Mouse (Mus musculus) ES-E14 (cell line): ENCODE data around the gene Cacna2d1. TPM values are rescaled to one million over a fixed set of nuclear protein-coding genes. Genes with fewer than 3 reads are reported as not detected.

Source experiments
- DNase-seq: peaks from one replicate; pipeline ENCODE4 v3.0.0-alpha.2; 2013; ENCODE audit warnings: low read depth, low spot score
- H3K27ac ChIP-seq: 2 replicates; pipeline ENCODE4 v1.5.1; 2012; ENCODE audit warnings: low read depth, mild to moderate bottlenecking, low read length, moderate library complexity, mixed read lengths; ENCODE audit not compliant: poor library complexity, insufficient read depth, severe bottlenecking
- H3K36me3 ChIP-seq: 2 replicates; pipeline ENCODE4 v1.6.1; 2012; ENCODE audit warnings: mild to moderate bottlenecking, low read length, moderate library complexity, mixed read lengths; ENCODE audit not compliant: control insufficient read depth, poor library complexity, insufficient read depth, severe bottlenecking
- H3K4me1 ChIP-seq, 2 experiments: fragments of 150-350 bp in 1 of 2; sonication (generic) in 1 of 2; 2 replicates each; pipeline ENCODE4 v1.6.1; 2012; ENCODE audit warnings: low read length in 2 of 2, mild to moderate bottlenecking in 1 of 2, mixed read lengths in 1 of 2; ENCODE audit not compliant: control insufficient read depth in 2 of 2, insufficient read depth in 2 of 2, poor library complexity in 1 of 2
- H3K4me3 ChIP-seq, 2 experiments: fragments of 150-350 bp in 1 of 2; sonication (generic) in 1 of 2; 2 replicates each; pipeline ENCODE4 v1.5.1; 2012; ENCODE audit warnings: low read length in 2 of 2, low read depth in 1 of 2, mild to moderate bottlenecking in 1 of 2, mixed read lengths in 1 of 2; ENCODE audit not compliant: insufficient read depth in 1 of 2, poor library complexity in 1 of 2, severe bottlenecking in 1 of 2
- H3K9ac ChIP-seq: 2 replicates; pipeline ENCODE4 v1.6.1; 2012; ENCODE audit warnings: low read depth, mild to moderate bottlenecking, low read length, mixed read lengths; ENCODE audit not compliant: poor library complexity, insufficient read depth, severe bottlenecking
- H3K9me3 ChIP-seq: fragments of 150-350 bp; sonication (generic); 2 replicates; pipeline ENCODE4 v1.6.1; 2012; ENCODE audit warnings: low read depth, mild to moderate bottlenecking, low read length; ENCODE audit not compliant: control insufficient read depth, insufficient read depth
- CHD2 ChIP-seq: IDR thresholded peaks from 2 replicates; pipeline ENCODE4 v1.6.1; 2014; ENCODE audit warnings: mild to moderate bottlenecking, low read depth, low read length, inconsistent platforms
- HCFC1 ChIP-seq: IDR thresholded peaks from 2 replicates; pipeline ENCODE4 v1.6.1; 2012; ENCODE audit warnings: low read length, inconsistent platforms, borderline replicate concordance; ENCODE audit not compliant: insufficient read depth
- MAFK ChIP-seq: IDR thresholded peaks from 2 replicates; pipeline ENCODE4 v1.6.1; 2014; ENCODE audit warnings: mild to moderate bottlenecking, low read depth, low read length, inconsistent platforms; ENCODE audit not compliant: insufficient read depth
- ZC3H11A ChIP-seq: IDR thresholded peaks from 2 replicates; pipeline ENCODE4 v1.6.1; 2012; ENCODE audit warnings: low read depth, mild to moderate bottlenecking, inconsistent platforms, low read length, borderline replicate concordance
- ZNF384 ChIP-seq: IDR thresholded peaks from 2 replicates; pipeline ENCODE4 v1.6.1; 2012; ENCODE audit warnings: low read depth, low read length, inconsistent platforms
- in situ Hi-C, 2 experiments: fragments of 600-800 bp; cut with MboI; formaldehyde crosslinking; loops; one replicate each; pipeline ENCODE4 v1.15.1; 2025; ENCODE audit warnings: low sequenced_read_pairs in 2 of 2, inconsistent platforms in 1 of 2; ENCODE audit not compliant: unreplicated experiment in 2 of 2
- total RNA-seq: library from RNA; depleted of rRNA; stranded (reverse); fragments of 300-350 nt; gene quantifications from 2 replicates; pipeline ENCODE4 v1.2.3, GENCODE M21; 2012

The Cacna2d1 gene
- total RNA-seq, 1 experiment: 6.1 TPM

DNA sequence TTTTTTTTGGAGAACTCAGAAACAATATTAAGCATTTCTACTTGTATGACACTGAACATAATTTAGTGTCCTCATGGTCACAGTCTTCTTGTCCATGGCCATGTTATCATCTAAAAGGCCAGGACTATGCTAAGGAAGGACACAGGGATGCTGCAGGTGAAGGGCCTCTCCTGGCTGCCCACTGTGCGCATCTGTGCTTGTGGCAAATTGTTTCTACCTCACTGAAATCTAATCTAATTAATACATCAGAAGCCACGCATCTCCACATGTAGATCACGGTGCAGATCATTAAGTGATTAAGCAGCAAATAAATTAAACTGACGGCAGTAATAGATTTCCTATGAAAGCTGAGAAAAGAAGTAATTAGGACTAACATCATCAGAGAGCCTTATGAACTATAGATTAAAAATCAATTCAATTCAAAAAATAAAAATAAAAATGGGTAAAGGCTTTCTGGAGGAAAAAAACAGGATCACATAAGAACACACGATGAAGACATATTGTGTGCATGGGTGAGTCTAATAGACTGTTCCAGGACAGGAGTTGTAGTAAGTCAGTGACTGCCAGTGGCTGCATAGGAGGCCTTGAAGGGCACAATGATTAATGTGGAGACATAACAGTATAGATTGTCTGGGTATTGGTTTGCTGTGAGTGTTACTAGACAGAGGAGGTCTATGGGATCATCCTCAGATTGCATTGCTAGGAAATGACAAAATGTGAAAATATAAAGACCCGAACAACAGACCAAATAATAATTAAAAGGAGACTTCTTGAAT lies 318.4 kb downstream of the Cacna2d1 start:
- in situ Hi-C loops: loop anchor here in 1 of 2 experiments (25.0 kb wide), 1 partner anchor 416 kb away; no protein-coding TSS in a partner anchor
- Histone ChIP-seq H3K9me3 (no peaks in the 10 kb centered on the region), H3K4me3 (no peak overlapping the region), H3K27ac (no peak overlapping the region), H3K9ac (no peak overlapping the region), H3K36me3 (no peaks in the 10 kb centered on the region), H3K4me1 (no peaks in the 10 kb centered on the region)
- DNase-seq: no peak
- TF ChIP-seq ZC3H11A: no peak
- no peak for TF ChIP-seq HCFC1
- no peak for TF ChIP-seq CHD2
- no peak for TF ChIP-seq ZNF384
- no peak for TF ChIP-seq MAFK

DNA sequence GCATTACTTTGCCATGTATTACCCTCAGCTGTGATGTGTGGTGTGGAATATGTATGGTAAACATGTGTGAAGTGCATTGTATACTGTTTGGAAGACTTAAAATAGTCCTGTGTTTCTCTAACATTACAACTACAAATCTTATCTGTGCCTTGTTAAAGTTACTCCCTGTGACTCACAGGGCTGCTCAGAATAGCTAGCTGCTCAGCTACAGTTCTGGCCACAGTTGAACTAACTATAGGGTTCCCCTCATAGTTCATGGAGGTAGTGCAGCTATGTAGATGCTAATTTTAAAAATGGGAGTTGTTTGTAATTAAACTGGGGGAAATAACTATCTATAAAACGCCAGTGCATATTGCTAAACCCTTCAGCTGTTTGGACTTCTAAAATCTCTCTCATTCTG lies 319.3 kb downstream of the Cacna2d1 start:
- Histone ChIP-seq H3K9ac (no peak overlapping the region), H3K4me3 (no peak overlapping the region), H3K36me3 (no peaks in the 10 kb centered on the region), H3K27ac (no peak overlapping the region), H3K9me3 (no peaks in the 10 kb centered on the region), H3K4me1 (no peaks in the 10 kb centered on the region)
- no peak for TF ChIP-seq ZC3H11A
- no peak for TF ChIP-seq ZNF384
- TF ChIP-seq MAFK: no peak
- TF ChIP-seq CHD2: no peak
- no peak for TF ChIP-seq HCFC1
- no peak for DNase-seq
- in situ Hi-C loops: loop anchor here in 1 of 2 experiments (25.0 kb wide), 1 partner anchor 416 kb away; no protein-coding TSS in a partner anchor

DNA sequence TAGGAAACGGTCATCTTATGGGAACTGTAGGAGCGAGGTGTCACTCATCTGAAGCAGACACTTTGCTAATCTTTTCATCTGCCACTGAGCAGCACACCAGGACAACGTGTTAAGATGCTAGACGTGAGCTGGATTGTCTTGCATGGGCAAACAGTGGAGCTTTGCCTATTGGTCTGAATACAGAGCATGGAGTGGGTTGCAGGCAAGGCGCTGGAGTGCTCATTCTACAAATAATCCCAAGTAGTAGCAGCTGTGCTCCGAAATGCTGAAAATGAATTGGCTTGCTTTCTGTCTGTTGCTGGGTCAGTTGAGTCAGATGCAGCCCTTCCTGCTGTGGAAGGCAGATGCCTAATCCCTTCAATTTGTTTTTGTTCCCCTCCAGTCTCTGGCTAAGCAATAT lies 330.9 kb downstream of the Cacna2d1 start:
- Histone ChIP-seq H3K27ac (no peak overlapping the region), H3K36me3 (no peaks in the 10 kb centered on the region), H3K9me3 (no peaks in the 10 kb centered on the region), H3K9ac (no peak overlapping the region), H3K4me3 (no peak overlapping the region), H3K4me1 (no peaks in the 10 kb centered on the region)
- DNase-seq: no peak
- TF ChIP-seq MAFK: no peak
- no peak for TF ChIP-seq CHD2
- TF ChIP-seq ZNF384: no peak
- TF ChIP-seq ZC3H11A: no peak
- TF ChIP-seq HCFC1: no peak
- in situ Hi-C loops: loop anchor here in 1 of 2 experiments (25.0 kb wide), 1 partner anchor 428 kb away; no protein-coding TSS in a partner anchor

DNA sequence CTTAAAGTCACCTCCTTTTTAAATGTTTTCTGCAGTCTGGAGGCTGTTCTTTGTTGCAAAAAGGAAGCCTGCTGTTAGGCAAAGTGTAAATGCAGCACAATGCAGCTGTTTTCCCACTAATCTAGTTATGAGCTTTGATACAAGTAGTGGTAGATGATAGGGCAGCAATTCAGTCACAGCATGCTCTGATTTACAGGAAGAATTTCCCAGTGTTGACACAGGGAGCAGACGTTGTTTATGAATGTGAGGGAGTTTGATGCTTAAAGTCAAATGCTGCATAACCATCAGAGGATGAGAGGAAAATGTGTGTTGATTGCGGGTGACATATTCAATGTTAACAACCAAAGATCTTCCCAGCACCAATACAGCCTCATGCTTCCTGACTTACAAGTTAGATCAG lies 342.6 kb downstream of the Cacna2d1 start:
- in situ Hi-C loops: no loop called here
- Histone ChIP-seq H3K9me3 (no peaks in the 10 kb centered on the region), H3K36me3 (no peaks in the 10 kb centered on the region), H3K4me1 (no peaks in the 10 kb centered on the region), H3K4me3 (no peak overlapping the region), H3K9ac (no peak overlapping the region), H3K27ac (no peak overlapping the region)
- no peak for DNase-seq
- no peak for TF ChIP-seq HCFC1
- TF ChIP-seq ZNF384: no peak
- no peak for TF ChIP-seq ZC3H11A
- TF ChIP-seq MAFK: no peak
- TF ChIP-seq CHD2: no peak
